Mouse (Mus musculus) heart, embryonic 14.5 days (tissue): ENCODE data around the gene Tescl. TPM values are rescaled to one million over a fixed set of nuclear protein-coding genes. Genes with fewer than 3 reads are reported as not detected.
A peak's percentile ranks its signal among the peaks of the same experiment; 100 is the strongest.

Experiments
- ATAC-seq: fragments of 200-750 bp; cut with Nextera tagmentation; 2 replicates; pipeline ENCODE4 v1.8.0; 2017; ENCODE audit warnings: low read depth, moderate TSS enrichment; ENCODE audit not compliant: insufficient number of reproducible peaks, insufficient read depth, low FRiP score
- H3K27ac ChIP-seq, 2 experiments: fragments of 200-500 bp in 1 of 2; fragments of 300-500 bp in 1 of 2; sonication (generic) in 1 of 2; replicated peaks in 1 of 2; 2 replicates each; pipeline ENCODE4 v1.5.1; 2012 to 2014; ENCODE audit warnings: low read depth in 2 of 2, low read length in 2 of 2, control low read depth in 1 of 2, mild to moderate bottlenecking in 1 of 2, mixed read lengths in 1 of 2; ENCODE audit not compliant: control insufficient read depth in 1 of 2, insufficient read depth in 1 of 2
- H3K27me3 ChIP-seq: fragments of 300-500 bp; sonication (generic); 2 replicates; pipeline ENCODE4 v1.6.1; 2014; ENCODE audit warnings: mild to moderate bottlenecking, low read length, control low read depth; ENCODE audit not compliant: control insufficient read depth, insufficient read depth
- H3K36me3 ChIP-seq: fragments of 300-500 bp; sonication (generic); 2 replicates; pipeline ENCODE4 v1.6.1; 2014; ENCODE audit warnings: mild to moderate bottlenecking, control low read depth, low read length, mixed read lengths; ENCODE audit not compliant: control insufficient read depth, insufficient read depth
- H3K4me1 ChIP-seq, 2 experiments: fragments of 200-500 bp in 1 of 2; fragments of 300-500 bp in 1 of 2; sonication (generic) in 1 of 2; 2 replicates each; pipeline ENCODE4 v1.6.1; 2012 to 2014; ENCODE audit warnings: low read length in 2 of 2, control low read depth in 1 of 2, mixed read lengths in 1 of 2; ENCODE audit not compliant: control insufficient read depth in 2 of 2, insufficient read depth in 2 of 2
- H3K4me2 ChIP-seq: fragments of 300-500 bp; sonication (generic); 2 replicates; pipeline ENCODE4 v1.6.1; 2014; ENCODE audit warnings: mild to moderate bottlenecking, low read length
- H3K4me3 ChIP-seq, 2 experiments: fragments of 200-500 bp in 1 of 2; fragments of 300-500 bp in 1 of 2; sonication (generic) in 1 of 2; 2 replicates each; pipeline ENCODE4 v1.5.1; 2012 to 2014; ENCODE audit warnings: low read length in 2 of 2, mild to moderate bottlenecking in 2 of 2, control low read depth in 1 of 2, low read depth in 1 of 2, moderate library complexity in 1 of 2; ENCODE audit not compliant: control insufficient read depth in 1 of 2, insufficient read depth in 1 of 2
- H3K9ac ChIP-seq: fragments of 300-500 bp; sonication (generic); 2 replicates; pipeline ENCODE4 v1.6.1; 2014; ENCODE audit warnings: mild to moderate bottlenecking, low read length
- H3K9me3 ChIP-seq: fragments of 300-500 bp; sonication (generic); 2 replicates; pipeline ENCODE4 v1.6.1; 2016; ENCODE audit warnings: low read length, control low read depth; ENCODE audit not compliant: control insufficient read depth
- WGBS: fragments of 180-500 bp; shearing (Covaris S2); extraction: QIAGEN DNeasy Blood & Tissue Kit; methylation state at CpG from one replicate; pipeline ENCODE4 v1.1.7; 2014; 5-methylcytosine and 5-hydroxymethylcytosine counted together
- polyA plus RNA-seq: library from polyadenylated mRNA; unstranded; fragments of >200 nt; fragmentation: Nextera tagmentation; extraction: Ambion mirVana; gene quantifications from 2 replicates; pipeline ENCODE4 v1.2.1, GENCODE M21; 2014

Tescl gene
- polyA plus RNA-seq, 1 experiment from 2014 or later, result not detected

- no peak overlapping the region for H3K4me2 ChIP-seq
- H3K9ac ChIP-seq, result no peak overlapping the region
- H3K27me3 ChIP-seq, result no peaks in the 10 kb centered on the region
- H3K4me3 ChIP-seq, result no peak overlapping the region
- H3K4me1 ChIP-seq, result peaks cover 0 to 3% of the 10 kb centered on the region in 2 experiments; a peak in 1 of 4 replicates
- H3K27ac ChIP-seq, result no peak overlapping the region
- no peak for ATAC-seq
- WGBS, result 56% methylated on average over 4 of the region's 4 CpGs
- H3K36me3 ChIP-seq, result no peaks in the 10 kb centered on the region
- no peaks in the 10 kb centered on the region for H3K9me3 ChIP-seq
Observed at GRCm38 (mm10) chr7:24368226-24368625, 34.5 kb upstream of the Tescl start.

- no peak overlapping the region for H3K9ac ChIP-seq
- no peak overlapping the region for H3K4me2 ChIP-seq
- H3K36me3 ChIP-seq, result no peaks in the 10 kb centered on the region
- H3K27ac ChIP-seq, result no peak overlapping the region
- H3K27me3 ChIP-seq, result no peaks in the 10 kb centered on the region
- ATAC-seq, result no peak
- WGBS, result 75% methylated on average over 15 of the region's 15 CpGs
- H3K4me1 ChIP-seq, result no peaks in the 10 kb centered on the region; a peak in 1 of 4 replicates
- no peak overlapping the region for H3K4me3 ChIP-seq
- H3K9me3 ChIP-seq, result no peaks in the 10 kb centered on the region
Observed at GRCm38 (mm10) chr7:24366716-24367632, 33.2 kb upstream of the Tescl start.

GRCm38 (mm10) chr7:24365258-24366014 is 31.7 kb upstream of the Tescl start:
- Histone ChIP-seq H3K9ac (no peak overlapping the region), H3K27ac (no peak overlapping the region), H3K36me3 (no peaks in the 10 kb centered on the region), H3K4me2 (no peak overlapping the region), H3K9me3 (no peaks in the 10 kb centered on the region), H3K4me3 (no peak overlapping the region), H3K27me3 (no peaks in the 10 kb centered on the region), H3K4me1 (no peaks in the 10 kb centered on the region; a peak in 1 of 4 replicates)
- WGBS, result 55% methylated on average over 5 of the region's 5 CpGs
- ATAC-seq, result no peak

- ATAC-seq, result peak; percentile 59; the same call in 1 of the 2 replicates
- no peaks in the 10 kb centered on the region for H3K9me3 ChIP-seq
- no peak overlapping the region for H3K9ac ChIP-seq
- H3K27me3 ChIP-seq, result no peaks in the 10 kb centered on the region
- no peak overlapping the region for H3K4me3 ChIP-seq
- H3K27ac ChIP-seq, result no peak overlapping the region
- H3K4me1 ChIP-seq, result no peaks in the 10 kb centered on the region; a peak in 1 of 4 replicates
- H3K36me3 ChIP-seq, result no peaks in the 10 kb centered on the region
- no peak overlapping the region for H3K4me2 ChIP-seq
- WGBS, result 22% methylated on average over 10 of the region's 10 CpGs
Observed at GRCm38 (mm10) chr7:24364827-24365226, 31.1 kb upstream of the Tescl start.

- 26% methylated on average over 7 of the region's 7 CpGs for WGBS
Observed at GRCm38 (mm10) chr7:24363228-24363627, 29.5 kb upstream of the Tescl start.

GRCm38 (mm10) chr7:24361001-24361400 is 27.3 kb upstream of the Tescl start:
- Histone ChIP-seq H3K27me3 (no peaks in the 10 kb centered on the region), H3K4me2 (no peak overlapping the region), H3K4me3 (no peak overlapping the region), H3K36me3 (no peaks in the 10 kb centered on the region), H3K9me3 (no peaks in the 10 kb centered on the region), H3K4me1 (no peaks in the 10 kb centered on the region), H3K9ac (no peak overlapping the region), H3K27ac (no peak overlapping the region)
- ATAC-seq, result no peak
- WGBS, result 57% methylated on average over 4 of the region's 4 CpGs

More at GRCm38 (mm10) chr7:24363228-24363627, 29.5 kb upstream of the Tescl start:
- Histone ChIP-seq H3K4me3 (no peak overlapping the region), H3K27ac (no peak overlapping the region), H3K4me1 (no peaks in the 10 kb centered on the region), H3K9ac (no peak overlapping the region), H3K9me3 (no peaks in the 10 kb centered on the region), H3K36me3 (no peaks in the 10 kb centered on the region), H3K27me3 (no peaks in the 10 kb centered on the region), H3K4me2 (no peak overlapping the region)
- no peak for ATAC-seq

- ATAC-seq, result no peak
- H3K36me3 ChIP-seq, result no peaks in the 10 kb centered on the region
- 20% methylated on average over 9 of the region's 9 CpGs for WGBS
Observed at GRCm38 (mm10) chr7:24359269-24359668, 25.5 kb upstream of the Tescl start.

More at GRCm38 (mm10) chr7:24359269-24359668, 25.5 kb upstream of the Tescl start:
- H3K9ac ChIP-seq, result no peak overlapping the region
- H3K4me3 ChIP-seq, result no peak overlapping the region
- no peak overlapping the region for H3K27ac ChIP-seq
- H3K9me3 ChIP-seq, result no peaks in the 10 kb centered on the region
- H3K4me2 ChIP-seq, result no peak overlapping the region
- no peaks in the 10 kb centered on the region for H3K4me1 ChIP-seq
- H3K27me3 ChIP-seq, result no peaks in the 10 kb centered on the region
